Mouse (Mus musculus) thymus, adult 2 months (tissue): Measurements from ENCODE around the gene Erp29. TPM values are rescaled to one million over a fixed set of nuclear protein-coding genes. Genes with fewer than 3 reads are reported as not detected.

ENCODE experiments used
- DNase-seq: peaks from one replicate; pipeline ENCODE4 v3.0.0; 2021
- H3K27ac ChIP-seq: fragments of 200-500 bp; 2 replicates; pipeline ENCODE4 v1.5.1; 2012; ENCODE audit warnings: low read length, control low read depth; ENCODE audit not compliant: control insufficient read depth, insufficient read depth
- H3K27me3 ChIP-seq: fragments of 200-500 bp; 2 replicates; pipeline ENCODE4 v1.6.1; 2012; ENCODE audit warnings: mild to moderate bottlenecking, low read length, moderate library complexity, mixed read lengths; ENCODE audit not compliant: control insufficient read depth, insufficient read depth
- H3K36me3 ChIP-seq: fragments of 200-500 bp; 2 replicates; pipeline ENCODE4 v1.6.1; 2012; ENCODE audit warnings: mild to moderate bottlenecking, low read length, moderate library complexity; ENCODE audit not compliant: control insufficient read depth, insufficient read depth
- H3K4me1 ChIP-seq: fragments of 200-500 bp; replicated peaks from 2 replicates; pipeline ENCODE4 v1.6.1; 2012; ENCODE audit warnings: low read length; ENCODE audit not compliant: control insufficient read depth, insufficient read depth
- H3K4me3 ChIP-seq: fragments of 200-500 bp; 2 replicates; pipeline ENCODE4 v1.5.1; 2012; ENCODE audit warnings: mild to moderate bottlenecking, low read length, control low read depth, moderate library complexity; ENCODE audit not compliant: control insufficient read depth, insufficient read depth
- CTCF ChIP-seq: fragments of 200-500 bp; IDR thresholded peaks from 2 replicates; pipeline ENCODE4 v1.5.1; 2012; ENCODE audit warnings: mild to moderate bottlenecking, control low read depth, low read length, moderate library complexity, borderline replicate concordance; ENCODE audit not compliant: control insufficient read depth, poor library complexity, insufficient read depth; ENCODE audit errors: extremely low read depth
- POLR2A ChIP-seq: fragments of 200-500 bp; IDR thresholded peaks from 2 replicates; pipeline ENCODE4 v1.6.1; 2012; ENCODE audit warnings: mild to moderate bottlenecking, low read length, control low read depth, moderate library complexity; ENCODE audit not compliant: control insufficient read depth, poor library complexity, insufficient read depth; ENCODE audit errors: extremely low read depth
- WGBS: fragments of 180-500 bp; shearing (Covaris S2); methylation state at CpG from one replicate; pipeline ENCODE4 v1.1.7; 2018; 5-methylcytosine and 5-hydroxymethylcytosine counted together
- polyA plus RNA-seq: library from polyadenylated mRNA; depleted of rRNA; stranded (reverse); fragments of >200 nt; gene quantifications from 2 replicates; pipeline ENCODE4 v1.2.3, GENCODE M21; 2012

Gene Erp29
- polyA plus RNA-seq, 1 experiment = 52.7 TPM

- H3K4me1 ChIP-seq = no peaks in the 10 kb centered on the region
- no peak overlapping the region for H3K27ac ChIP-seq
- no peaks in the 10 kb centered on the region for H3K27me3 ChIP-seq
- H3K36me3 ChIP-seq = peaks cover 71% of the 10 kb centered on the region
- no peak for TF ChIP-seq POLR2A
- no peak for TF ChIP-seq CTCF
- no peak overlapping the region for H3K4me3 ChIP-seq
- 96% methylated on average over 5 of the region's 5 CpGs for WGBS
- no peak for DNase-seq
Observed at GRCm38 (mm10) chr5:121438131-121438530, 14.2 kb downstream of the Erp29 start.

GRCm38 (mm10) chr5:121428954-121429353, 23.4 kb downstream of the Erp29 start:
- DNase-seq = no peak
- Histone ChIP-seq H3K4me1 (no peaks in the 10 kb centered on the region), H3K4me3 (no peak overlapping the region), H3K27ac (no peak overlapping the region), H3K27me3 (no peaks in the 10 kb centered on the region), H3K36me3 (peaks cover 89% of the 10 kb centered on the region)
- TF ChIP-seq POLR2A = no peak
- TF ChIP-seq CTCF = no peak
- WGBS = 96% methylated on average over 3 of the region's 3 CpGs

GRCm38 (mm10) chr5:121423297-121423696, 29.0 kb downstream of the Erp29 start:
- Histone ChIP-seq H3K4me3 (no peak overlapping the region), H3K27ac (no peak overlapping the region), H3K36me3 (peaks cover 75% of the 10 kb centered on the region), H3K27me3 (no peaks in the 10 kb centered on the region), H3K4me1 (no peaks in the 10 kb centered on the region)
- TF ChIP-seq CTCF (no peak), POLR2A (no peak)
- 95% methylated on average over 10 of the region's 10 CpGs for WGBS
- DNase-seq = no peak

GRCm38 (mm10) chr5:121422787-121423186, 29.5 kb downstream of the Erp29 start:
- no peak overlapping the region for H3K4me3 ChIP-seq
- H3K27me3 ChIP-seq = no peaks in the 10 kb centered on the region
- WGBS = over 99% methylated on average over 6 of the region's 6 CpGs
- TF ChIP-seq POLR2A = no peak
- TF ChIP-seq CTCF = no peak
- H3K36me3 ChIP-seq = peaks cover 76% of the 10 kb centered on the region
- no peak for DNase-seq
- H3K27ac ChIP-seq = no peak overlapping the region
- no peaks in the 10 kb centered on the region for H3K4me1 ChIP-seq

- Histone ChIP-seq H3K4me3 (no peak overlapping the region), H3K4me1 (no peaks in the 10 kb centered on the region), H3K27ac (no peak overlapping the region), H3K36me3 (peaks cover 78% of the 10 kb centered on the region), H3K27me3 (no peaks in the 10 kb centered on the region)
- no peak for DNase-seq
- WGBS = 97% methylated on average over 9 of the region's 9 CpGs
- no peak for TF ChIP-seq CTCF
- TF ChIP-seq POLR2A = no peak
Observed at GRCm38 (mm10) chr5:121420721-121421120, 31.6 kb downstream of the Erp29 start.

GRCm38 (mm10) chr5:121410975-121411374, 41.3 kb downstream of the Erp29 start:
- Histone ChIP-seq H3K36me3 (peaks cover 55% of the 10 kb centered on the region), H3K4me3 (no peak overlapping the region), H3K4me1 (no peaks in the 10 kb centered on the region), H3K27ac (no peak overlapping the region), H3K27me3 (no peaks in the 10 kb centered on the region)
- 95% methylated on average over 4 of the region's 4 CpGs for WGBS
- no peak for TF ChIP-seq POLR2A
- no peak for TF ChIP-seq CTCF
- DNase-seq = no peak

GRCm38 (mm10) chr5:121407856-121408255, 44.5 kb downstream of the Erp29 start:
- no peak for DNase-seq
- no peak overlapping the region for H3K4me3 ChIP-seq
- H3K27me3 ChIP-seq = no peaks in the 10 kb centered on the region
- peaks cover 34% of the 10 kb centered on the region for H3K36me3 ChIP-seq
- 98% methylated on average over 8 of the region's 8 CpGs for WGBS
- TF ChIP-seq POLR2A (no peak), CTCF (no peak)
- H3K4me1 ChIP-seq = peaks cover 3% of the 10 kb centered on the region; the same call in 1 of the 2 replicates
- no peak overlapping the region for H3K27ac ChIP-seq

- H3K4me1 ChIP-seq = peaks cover 14% of the 10 kb centered on the region
- no peaks in the 10 kb centered on the region for H3K27me3 ChIP-seq
- H3K36me3 ChIP-seq = no peaks in the 10 kb centered on the region
- no peak for TF ChIP-seq CTCF
- no peak for TF ChIP-seq POLR2A
- no peak overlapping the region for H3K27ac ChIP-seq
- WGBS = 90% methylated on average over 5 of the region's 5 CpGs
- H3K4me3 ChIP-seq = no peak overlapping the region
- no peak for DNase-seq
Observed at GRCm38 (mm10) chr5:121400849-121401248, 51.5 kb downstream of the Erp29 start.
